Mouse (Mus musculus): ENCODE measurements around the gene Sdk2.

The Sdk2 gene

DNA sequence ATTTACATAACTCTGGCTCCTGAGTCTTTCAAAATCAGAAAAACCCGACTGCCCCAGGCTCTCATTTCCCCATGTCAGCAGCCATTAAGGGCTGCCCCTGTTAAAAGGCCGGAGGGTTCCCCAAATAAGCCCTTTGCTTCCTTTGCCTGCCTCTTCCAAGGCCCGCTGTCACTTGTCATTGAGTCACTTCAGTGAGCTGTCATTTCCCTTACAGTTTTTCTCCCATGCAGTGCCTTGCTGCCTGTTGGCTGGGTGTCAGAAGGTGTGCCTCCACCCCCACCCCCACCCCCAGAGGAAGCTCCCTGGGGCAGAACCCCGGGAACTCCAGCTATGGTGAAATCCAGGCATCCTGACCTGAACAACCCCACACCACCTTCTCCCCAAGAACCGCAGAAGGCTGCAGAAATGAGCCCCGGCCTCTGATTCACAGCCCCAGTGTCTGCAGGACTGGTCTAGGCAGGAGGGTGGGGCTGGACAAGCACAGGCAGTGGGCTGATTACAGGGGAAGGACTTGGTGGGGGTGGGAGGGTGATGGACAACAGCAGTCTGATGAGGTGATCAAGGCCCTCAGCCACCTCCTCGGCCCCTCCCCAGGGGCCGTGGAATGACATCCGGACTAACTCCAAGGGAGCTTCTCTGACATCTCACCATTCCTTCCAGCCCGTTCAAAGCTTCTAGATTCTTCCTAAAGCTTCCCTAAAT, 300.4 kb downstream of the Sdk2 start:
- DNase-seq (ENCODE audit: low spot score in 2 of 2), result no peak

DNA sequence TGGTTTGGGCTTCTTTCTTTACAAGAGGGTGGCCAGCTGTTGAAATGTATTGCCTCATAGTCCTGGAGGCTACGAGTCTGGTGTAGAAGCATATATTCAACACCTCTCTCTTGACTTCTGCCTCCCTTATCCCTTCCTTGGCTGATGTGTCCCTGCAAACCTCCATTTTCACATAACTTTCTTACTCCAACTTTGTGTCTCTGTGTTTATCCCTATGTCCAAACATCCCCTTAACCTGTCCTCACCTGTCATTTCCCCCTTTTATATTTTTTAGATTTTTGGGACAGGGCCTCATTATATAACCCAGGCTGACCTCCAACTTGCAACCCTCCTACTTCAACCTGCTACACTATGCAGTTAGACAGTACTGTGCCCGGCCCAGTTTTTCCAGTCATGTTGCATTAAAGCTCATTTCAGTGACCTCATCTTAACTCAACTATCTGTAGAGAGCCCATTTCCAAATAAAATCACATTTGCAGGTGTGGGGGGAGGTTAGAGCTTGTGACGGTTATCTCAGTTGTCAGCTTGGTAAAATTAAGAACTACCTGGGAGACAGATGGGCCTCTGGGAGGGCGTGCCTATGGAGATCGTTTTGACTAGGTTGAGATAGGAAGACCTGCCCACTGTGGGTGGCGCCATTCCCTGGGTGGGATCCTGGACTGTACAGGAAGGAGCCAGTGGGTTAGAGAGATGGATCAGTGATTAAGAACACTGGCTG, 302.6 kb downstream of the Sdk2 start:
- no peak for DNase-seq (ENCODE audit: low spot score in 2 of 2)

GRCm38 (mm10) chr11:113763449-113763848, 303.4 kb downstream of the Sdk2 start:
- DNase-seq (ENCODE audit: low spot score in 2 of 2), result no peak

- no peak for DNase-seq (ENCODE audit: low spot score in 2 of 2)
Observed at GRCm38 (mm10) chr11:113762136-113762797, 304.6 kb downstream of the Sdk2 start.

GRCm38 (mm10) chr11:113761646-113762045, 305.2 kb downstream of the Sdk2 start:
- no peak for DNase-seq (ENCODE audit: low spot score in 2 of 2)

DNA sequence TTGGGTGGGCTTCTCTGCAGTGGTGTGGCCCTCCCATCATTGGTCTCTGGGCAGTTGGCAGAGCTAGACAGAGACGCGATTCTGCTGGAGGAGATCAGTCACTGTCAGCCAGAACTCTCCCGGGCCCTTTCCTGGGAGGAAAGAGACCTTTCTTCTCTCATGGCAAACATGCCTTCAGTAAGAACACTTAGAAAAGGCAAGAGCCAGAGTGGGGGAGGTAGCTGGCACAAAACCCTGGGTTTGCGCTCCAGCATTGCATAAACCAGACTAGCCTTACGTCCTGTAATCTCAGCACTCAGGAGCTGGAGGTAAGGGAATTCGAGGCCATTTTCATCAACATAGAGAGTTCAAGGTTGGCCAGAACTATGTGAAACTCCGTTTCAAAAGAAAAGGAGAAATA, 306.4 kb downstream of the Sdk2 start:
- no peak for DNase-seq (ENCODE audit: low spot score in 2 of 2)

- no peak for DNase-seq (ENCODE audit: low spot score in 2 of 2)
Observed at GRCm38 (mm10) chr11:113758851-113759250, 308.0 kb downstream of the Sdk2 start.

- DNase-seq (ENCODE audit: low spot score in 2 of 2), result no peak
Observed at GRCm38 (mm10) chr11:113756578-113756977, 310.3 kb downstream of the Sdk2 start.

- no peak for DNase-seq (ENCODE audit: low spot score in 2 of 2)
Observed at GRCm38 (mm10) chr11:113755878-113756277, 311.0 kb downstream of the Sdk2 start.

DNA sequence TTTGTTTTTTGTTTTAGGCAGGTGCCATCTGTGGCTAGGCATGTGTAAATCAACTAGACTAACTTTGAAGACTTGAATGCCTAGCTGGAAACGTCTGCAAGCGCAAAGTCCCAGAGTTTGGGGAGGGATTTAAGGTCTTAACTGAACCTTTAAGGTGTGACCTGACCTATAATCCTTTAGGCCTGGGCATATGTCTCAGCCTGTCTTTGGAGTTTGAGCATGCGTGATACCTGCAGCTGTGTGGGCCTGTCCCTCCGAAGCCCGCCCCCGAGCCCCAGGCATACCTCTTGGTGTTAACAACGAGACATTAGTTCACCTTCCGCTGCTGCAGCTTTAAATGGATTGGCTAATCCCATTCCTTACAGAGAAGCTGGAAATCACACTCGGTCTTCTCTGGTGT, 312.0 kb downstream of the Sdk2 start:
- DNase-seq (ENCODE audit: low spot score in 2 of 2), result no peak

- no peak for DNase-seq (ENCODE audit: low spot score in 2 of 2)
Observed at GRCm38 (mm10) chr11:113752685-113753430, 314.0 kb downstream of the Sdk2 start.

- DNase-seq (ENCODE audit: low spot score in 2 of 2), result peak in 1 of 2 experiments; percentile 31
Observed at GRCm38 (mm10) chr11:113752158-113752661, 314.6 kb downstream of the Sdk2 start.

DNA sequence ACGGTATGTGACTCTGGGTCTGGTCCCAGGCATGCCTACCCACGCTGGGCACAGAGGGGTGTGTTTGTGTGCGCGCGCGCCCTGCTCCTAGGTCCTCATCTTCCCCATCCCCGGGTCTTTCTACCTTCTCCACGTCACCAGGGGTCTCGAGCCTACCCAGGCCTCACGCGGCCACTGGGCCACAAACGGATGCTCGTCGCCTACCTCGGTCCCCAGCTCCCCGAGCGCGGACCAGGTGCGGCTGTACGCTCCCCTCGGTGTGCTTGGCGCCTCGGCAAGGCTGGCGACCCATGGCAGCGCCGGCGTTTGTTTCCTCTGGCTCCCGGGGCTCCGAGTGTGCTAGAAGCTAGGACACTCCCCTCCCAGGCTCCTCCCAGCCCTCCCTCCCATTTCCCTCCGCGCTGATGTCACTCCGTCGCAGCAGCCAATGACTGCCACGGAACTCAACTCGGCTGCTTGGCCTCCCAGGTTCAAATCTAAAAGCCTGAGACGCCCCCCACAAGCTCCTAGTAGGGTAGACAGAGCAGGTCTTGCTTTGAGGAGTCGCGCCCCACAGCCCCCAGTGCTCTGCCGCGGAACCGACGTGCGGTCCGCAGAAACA, 315.3 kb downstream of the Sdk2 start, which contains the start of gene Cdc42ep4:
TSS of gene Cdc42ep4 (minus strand) at position 398 of the 601 bp plus-strand sequence.
- DNase-seq (ENCODE audit: low spot score in 2 of 2), result peak; percentile 81 to 88

DNA sequence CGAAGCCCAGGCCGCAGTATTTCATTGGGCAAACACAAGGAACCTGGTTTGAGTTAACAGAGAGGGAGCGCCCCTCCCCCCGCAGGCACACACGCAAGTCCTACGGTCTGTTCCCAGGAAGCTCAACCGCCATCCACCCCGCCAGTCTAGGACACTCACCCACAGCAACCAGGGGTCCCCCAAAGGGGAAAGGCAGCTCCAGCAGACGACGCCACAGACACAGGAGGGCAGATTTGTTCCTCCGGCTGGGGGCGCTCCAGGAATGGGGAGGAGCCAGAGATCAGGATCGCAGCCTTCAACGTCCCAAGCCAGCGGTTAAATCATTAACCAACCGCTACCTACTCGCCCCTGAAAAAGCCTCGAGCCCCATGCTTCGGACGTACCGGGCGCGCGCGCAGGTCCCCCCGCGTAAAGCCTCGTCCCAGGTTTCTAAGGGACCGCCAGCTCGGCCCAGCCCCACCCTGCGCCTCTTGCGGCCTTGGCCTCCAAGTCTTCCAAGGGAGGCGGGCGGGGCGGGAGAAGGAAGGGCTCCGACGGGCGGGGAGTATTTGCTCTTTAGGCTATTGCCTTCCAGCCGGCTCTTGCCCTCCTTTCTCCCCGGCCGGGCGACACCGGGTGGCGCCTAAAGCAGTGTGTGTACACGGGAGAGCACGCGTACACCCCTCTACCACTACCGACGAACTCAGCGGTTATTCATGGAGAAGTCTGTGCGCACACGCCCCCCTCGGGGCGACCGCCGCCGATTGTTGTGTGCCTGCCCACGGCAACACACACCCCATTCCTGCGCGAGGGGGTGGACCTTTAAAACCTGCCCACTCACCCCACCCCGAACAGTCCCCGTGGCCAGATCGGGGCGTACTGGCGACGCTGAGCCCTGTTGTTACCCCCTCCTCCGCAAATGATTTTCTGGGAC, 316.0 kb downstream of the Sdk2 start:
- DNase-seq (ENCODE audit: low spot score in 2 of 2), result peak; percentile 83 to 85

DNA sequence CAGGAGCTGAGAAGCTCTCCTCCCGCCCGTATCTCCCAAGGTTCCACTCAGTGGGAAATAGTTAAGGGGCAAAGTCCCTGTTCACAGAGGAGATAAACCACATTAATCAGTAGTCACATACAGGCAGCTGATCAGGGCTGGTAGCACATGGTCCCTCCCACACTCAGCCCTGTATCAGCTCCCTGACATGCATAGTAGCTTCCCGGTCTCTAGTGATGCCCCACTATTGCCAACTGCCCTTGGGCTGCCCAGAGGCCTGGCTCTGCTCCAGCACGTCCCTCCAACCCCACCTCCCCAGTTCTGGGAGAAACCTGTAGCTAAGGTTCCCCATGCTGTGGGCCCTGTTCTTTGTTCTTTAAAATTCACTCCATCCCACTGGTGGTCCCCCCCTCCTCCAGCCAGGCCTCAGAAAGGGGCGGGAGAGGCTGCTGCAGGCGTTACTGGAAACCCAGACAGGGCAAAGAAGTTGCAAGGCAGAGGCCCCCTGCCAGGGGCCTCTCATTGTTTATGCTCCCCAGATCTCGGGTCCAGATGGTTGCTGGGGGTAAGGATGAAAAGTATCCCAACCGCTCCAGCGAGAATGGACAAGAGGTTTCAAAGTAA, 317.0 kb downstream of the Sdk2 start:
- peak; percentile 54 to 55 for DNase-seq (ENCODE audit: low spot score in 2 of 2)

GRCm38 (mm10) chr11:113748797-113749521, 317.9 kb downstream of the Sdk2 start:
- DNase-seq (ENCODE audit: low spot score in 2 of 2), result peak; percentile 48 to 49

- no peak for DNase-seq (ENCODE audit: low spot score in 2 of 2)
Observed at GRCm38 (mm10) chr11:113747725-113748380, 319.0 kb downstream of the Sdk2 start.

DNA sequence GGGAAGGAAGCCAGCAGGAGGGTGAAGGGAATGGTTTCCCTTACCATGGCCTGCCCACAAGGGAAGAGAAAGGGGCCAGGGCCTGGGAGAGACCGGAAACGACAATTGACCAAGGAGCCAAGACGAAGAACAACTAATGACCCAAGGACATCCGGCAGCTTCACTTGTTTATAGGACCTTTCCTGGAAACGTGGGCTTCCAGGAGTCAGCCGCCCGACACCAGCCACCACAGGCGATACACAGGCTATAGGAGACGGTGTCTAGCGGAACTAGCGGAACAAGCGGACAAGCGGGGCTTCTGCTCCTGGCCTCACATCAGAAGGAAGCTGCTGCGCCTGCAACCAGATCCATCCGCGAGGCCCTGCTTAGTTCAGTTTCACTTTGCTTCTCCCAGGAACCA, 319.8 kb downstream of the Sdk2 start:
- DNase-seq (ENCODE audit: low spot score in 2 of 2), result peak; percentile 25 to 45

GRCm38 (mm10) chr11:113745961-113746360, 320.9 kb downstream of the Sdk2 start:
- DNase-seq (ENCODE audit: low spot score in 2 of 2), result no peak
